Mouse (Mus musculus): Measurements from ENCODE around the gene Zfp92. TPM values are rescaled to one million over a fixed set of nuclear protein-coding genes. Genes with fewer than 3 reads are reported as not detected.

Gene Zfp92
- total and polyA plus RNA-seq, 2 experiments from 2014 or later = 2.1 to 5.5 TPM

- Histone ChIP-seq H3K4me3 (ENCODE audit: low read depth, low read length) (no peak overlapping the region), H3K36me3 (ENCODE audit: insufficient read depth, low read length) (no peaks in the 10 kb centered on the region), H3K4me2 (ENCODE audit: low read depth, low read length, poor library complexity, severe bottlenecking) (no peak overlapping the region), H3K27ac (ENCODE audit: low read depth, low read length) (no peak overlapping the region), H3K27me3 (ENCODE audit: insufficient read depth, low read length) (no peaks in the 10 kb centered on the region), H3K4me1 (ENCODE audit: insufficient read depth, low read length) (no peaks in the 10 kb centered on the region), H3K9ac (replicated peaks; ENCODE audit: low read length, poor library complexity, severe bottlenecking) (no peak overlapping the region), H3K9me3 (ENCODE audit: low read length) (no peaks in the 10 kb centered on the region)
- no peak for TF ChIP-seq CTCF (IDR thresholded peaks at IDR 0.05)
- no peak for ATAC-seq (ENCODE audit: low FRiP score)
- DNase-seq (ENCODE audit: low spot score) = no peak
- 78% methylated on average over 2 of the region's 2 CpGs for WGBS
Measured at GRCm38 (mm10) chrX:73477500-73477899, 66.6 kb downstream of the Zfp92 start.

Other genes with a start within 250 kb of the Zfp92 start
- not detected in 2 replicates for gene Spin2d, start 234.1 kb upstream of the Zfp92 start, total RNA-seq (2014; rRNA removed)
- gene Spin2d, start 234.1 kb upstream of the Zfp92 start, polyA plus RNA-seq (2015; fragmentation: Nextera tagmentation; extraction: Ambion mirVana) = not detected in 2 replicates
- 2.8 and 7.2 TPM in 2 replicates for gene Xlr3b, start 218.9 kb upstream of the Zfp92 start, total RNA-seq (2014; rRNA removed)
- 6.8 and 13.9 TPM in 2 replicates for gene Xlr3b, start 218.9 kb upstream of the Zfp92 start, polyA plus RNA-seq (2015; fragmentation: Nextera tagmentation; extraction: Ambion mirVana)
- not detected in 2 replicates for gene Xlr4b, start 196.8 kb upstream of the Zfp92 start, total RNA-seq (2014; rRNA removed)
- gene Xlr4b, start 196.8 kb upstream of the Zfp92 start, polyA plus RNA-seq (2015; fragmentation: Nextera tagmentation; extraction: Ambion mirVana) = 1.2 TPM in 1 of 2 replicates, not detected in the other
- 26.5 and 32.2 TPM in 2 replicates for gene F8a, start 182.8 kb upstream of the Zfp92 start, total RNA-seq (2014; rRNA removed)
- 33.7 and 36.3 TPM in 2 replicates for gene F8a, start 182.8 kb upstream of the Zfp92 start, polyA plus RNA-seq (2015; fragmentation: Nextera tagmentation; extraction: Ambion mirVana)
- not detected in 2 replicates for gene Xlr4c, start 168.0 kb upstream of the Zfp92 start, total RNA-seq (2014; rRNA removed)
- gene Xlr4c, start 168.0 kb upstream of the Zfp92 start, polyA plus RNA-seq (2015; fragmentation: Nextera tagmentation; extraction: Ambion mirVana) = 0.26 and 0.67 TPM in 2 replicates
- gene Xlr3c, start 145.7 kb upstream of the Zfp92 start, total RNA-seq (2014; rRNA removed) = not detected in 2 replicates
- 0.12 and 0.15 TPM in 2 replicates for gene Xlr3c, start 145.7 kb upstream of the Zfp92 start, polyA plus RNA-seq (2015; fragmentation: Nextera tagmentation; extraction: Ambion mirVana)
- gene Xlr5a, start 118.1 kb upstream of the Zfp92 start, total RNA-seq (2014; rRNA removed) = not detected in 2 replicates
- gene Xlr5a, start 118.1 kb upstream of the Zfp92 start, polyA plus RNA-seq (2015; fragmentation: Nextera tagmentation; extraction: Ambion mirVana) = not detected in 2 replicates
- not detected in 2 replicates for gene Xlr5c, start 118.1 kb upstream of the Zfp92 start, total RNA-seq (2014; rRNA removed)
- gene Xlr5c, start 118.1 kb upstream of the Zfp92 start, polyA plus RNA-seq (2015; fragmentation: Nextera tagmentation; extraction: Ambion mirVana) = not detected in 2 replicates
- not detected in 2 replicates for gene Gm45015, start 74.3 kb upstream of the Zfp92 start, total RNA-seq (2014; rRNA removed)
- not detected in 2 replicates for gene Gm45015, start 74.3 kb upstream of the Zfp92 start, polyA plus RNA-seq (2015; fragmentation: Nextera tagmentation; extraction: Ambion mirVana)
- 28.2 and 29.9 TPM in 2 replicates for gene Zfp275, start 68.5 kb upstream of the Zfp92 start, total RNA-seq (2014; rRNA removed)
- 5.2 and 5.7 TPM in 2 replicates for gene Zfp275, start 68.5 kb upstream of the Zfp92 start, polyA plus RNA-seq (2015; fragmentation: Nextera tagmentation; extraction: Ambion mirVana)
- not detected in 2 replicates for gene Gm18336, start 12.4 kb upstream of the Zfp92 start, total RNA-seq (2014; rRNA removed)
- 0.07 and 0.09 TPM in 2 replicates for gene Gm18336, start 12.4 kb upstream of the Zfp92 start, polyA plus RNA-seq (2015; fragmentation: Nextera tagmentation; extraction: Ambion mirVana)
- 1.3 TPM in 1 of 2 replicates, not detected in the other for gene Trex2, start 24.2 kb downstream of the Zfp92 start, total RNA-seq (2014; rRNA removed)
- not detected in 2 replicates for gene Trex2, start 24.2 kb downstream of the Zfp92 start, polyA plus RNA-seq (2015; fragmentation: Nextera tagmentation; extraction: Ambion mirVana)
- gene Haus7, start 47.9 kb downstream of the Zfp92 start, total RNA-seq (2014; rRNA removed) = 30.7 and 34.7 TPM in 2 replicates
- gene Haus7, start 47.9 kb downstream of the Zfp92 start, polyA plus RNA-seq (2015; fragmentation: Nextera tagmentation; extraction: Ambion mirVana) = 61.7 and 63.6 TPM in 2 replicates
- 43.9 and 44.6 TPM in 2 replicates for gene Bgn, start 72.5 kb downstream of the Zfp92 start, total RNA-seq (2014; rRNA removed)
- 17.1 and 19.8 TPM in 2 replicates for gene Bgn, start 72.5 kb downstream of the Zfp92 start, polyA plus RNA-seq (2015; fragmentation: Nextera tagmentation; extraction: Ambion mirVana)
- gene Atp2b3, start 92.0 kb downstream of the Zfp92 start, total RNA-seq (2014; rRNA removed) = 40.4 and 41.9 TPM in 2 replicates
- 6.7 and 7.9 TPM in 2 replicates for gene Atp2b3, start 92.0 kb downstream of the Zfp92 start, polyA plus RNA-seq (2015; fragmentation: Nextera tagmentation; extraction: Ambion mirVana)
- 1.4 and 2.1 TPM in 2 replicates for gene Dusp9, start 228.3 kb downstream of the Zfp92 start, total RNA-seq (2014; rRNA removed)
- 0.39 and 0.68 TPM in 2 replicates for gene Dusp9, start 228.3 kb downstream of the Zfp92 start, polyA plus RNA-seq (2015; fragmentation: Nextera tagmentation; extraction: Ambion mirVana)
- gene Pnck, start 249.0 kb downstream of the Zfp92 start, total RNA-seq (2014; rRNA removed) = 89.4 and 136 TPM in 2 replicates
- 159 and 172 TPM in 2 replicates for gene Pnck, start 249.0 kb downstream of the Zfp92 start, polyA plus RNA-seq (2015; fragmentation: Nextera tagmentation; extraction: Ambion mirVana)